Mouse (Mus musculus): ENCODE measurements around the gene Blcap.

- TF ChIP-seq CTCF (IDR thresholded peaks at IDR 0.05; ENCODE audit: borderline replicate concordance, insufficient read depth, low read length) (no peak), POLR2A (IDR thresholded peaks at IDR 0.05; ENCODE audit: low read depth, low read length) (no peak)
These were observed 50.6 kb downstream of the Blcap start for GRCm38 (mm10) chr2:157520496-157520895.

Data from embryonic fibroblast, embryonic 13.5 days (primary cell).